Mouse (Mus musculus) hindbrain, embryonic 11.5 days (tissue): ENCODE results near the gene Atl3. TPM values are rescaled to one million over a fixed set of nuclear protein-coding genes. Genes with fewer than 3 reads are reported as not detected.

Experiments used
- ATAC-seq: fragments of 200-750 bp; cut with Nextera tagmentation; 2 replicates; pipeline ENCODE4 v1.8.0; 2017; ENCODE audit warnings: mild to moderate bottlenecking, moderate TSS enrichment, moderate library complexity; ENCODE audit not compliant: low FRiP score
- DNase-seq: peaks from one replicate; pipeline ENCODE4 v3.0.0-alpha.2; 2015; ENCODE audit warnings: low spot score
- H3K27ac ChIP-seq: fragments of 300-500 bp; sonication (generic); 2 replicates; pipeline ENCODE4 v1.5.1; 2014; ENCODE audit warnings: mild to moderate bottlenecking, low read depth, low read length
- H3K27me3 ChIP-seq: fragments of 300-500 bp; sonication (generic); 2 replicates; pipeline ENCODE4 v1.6.1; 2014; ENCODE audit warnings: mild to moderate bottlenecking, low read length, moderate library complexity, mixed read lengths; ENCODE audit not compliant: control insufficient read depth, insufficient read depth
- H3K36me3 ChIP-seq: fragments of 300-500 bp; sonication (generic); 2 replicates; pipeline ENCODE4 v1.6.1; 2014; ENCODE audit warnings: mild to moderate bottlenecking, low read length, moderate library complexity, mixed read lengths; ENCODE audit not compliant: control insufficient read depth, insufficient read depth
- H3K4me1 ChIP-seq: fragments of 300-500 bp; sonication (generic); replicated peaks from 2 replicates; pipeline ENCODE4 v1.6.1; 2014; ENCODE audit warnings: low read length, mixed read lengths; ENCODE audit not compliant: control insufficient read depth, insufficient read depth
- H3K4me2 ChIP-seq: fragments of 300-500 bp; sonication (generic); replicated peaks from 2 replicates; pipeline ENCODE4 v1.6.1; 2014; ENCODE audit warnings: mild to moderate bottlenecking, low read depth, low read length
- H3K4me3 ChIP-seq: fragments of 300-500 bp; sonication (generic); 2 replicates; pipeline ENCODE4 v1.5.1; 2014; ENCODE audit warnings: low read depth, low read length
- H3K9ac ChIP-seq: fragments of 300-500 bp; sonication (generic); 2 replicates; pipeline ENCODE4 v1.6.1; 2014; ENCODE audit warnings: low read depth, low read length
- H3K9me3 ChIP-seq: fragments of 300-500 bp; sonication (generic); 2 replicates; pipeline ENCODE4 v1.6.1; 2016; ENCODE audit warnings: low read length; ENCODE audit not compliant: control insufficient read depth
- WGBS: fragments of 180-500 bp; shearing (Covaris S2); extraction: QIAGEN DNeasy Blood & Tissue Kit; methylation state at CpG from one replicate; pipeline ENCODE4 v1.1.7; 2014; 5-methylcytosine and 5-hydroxymethylcytosine counted together
- polyA plus RNA-seq: library from polyadenylated mRNA; unstranded; fragments of >200 nt; fragmentation: Nextera tagmentation; extraction: Ambion mirVana; gene quantifications from 2 replicates; pipeline ENCODE4 v1.2.1, GENCODE M21; 2014

Gene Atl3
- polyA plus RNA-seq, 1 experiment from 2014 or later: 9.4 TPM

DNA sequence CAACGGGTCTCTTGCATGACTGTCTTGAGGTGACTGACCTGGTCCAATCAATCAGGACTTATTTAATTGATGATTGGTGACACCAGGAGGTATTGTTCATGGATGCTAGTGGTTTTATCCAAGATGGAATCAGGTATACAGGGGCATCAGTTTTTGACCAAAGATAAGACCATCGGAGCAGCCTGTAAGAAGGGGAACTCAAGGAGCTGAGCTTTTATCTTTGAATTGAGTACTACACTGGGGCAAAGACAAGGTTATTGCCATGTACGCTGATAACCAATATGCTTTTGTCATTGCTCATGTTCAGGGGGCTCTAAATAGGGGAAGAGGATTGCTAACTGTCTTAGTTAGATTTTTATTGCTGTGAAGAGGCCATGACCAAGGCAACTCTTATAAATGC lies 55.1 kb downstream of the Atl3 start:
- no peak overlapping the region for H3K27ac ChIP-seq
- no peak for DNase-seq
- H3K4me3 ChIP-seq: no peak overlapping the region
- H3K9ac ChIP-seq: no peak overlapping the region
- no peaks in the 10 kb centered on the region for H3K36me3 ChIP-seq
- H3K4me2 ChIP-seq: no peak overlapping the region
- H3K4me1 ChIP-seq: no peaks in the 10 kb centered on the region
- ATAC-seq: no peak
- H3K9me3 ChIP-seq: no peaks in the 10 kb centered on the region
- no peaks in the 10 kb centered on the region for H3K27me3 ChIP-seq
- WGBS: 86% methylated on average over 3 of the region's 3 CpGs

DNA sequence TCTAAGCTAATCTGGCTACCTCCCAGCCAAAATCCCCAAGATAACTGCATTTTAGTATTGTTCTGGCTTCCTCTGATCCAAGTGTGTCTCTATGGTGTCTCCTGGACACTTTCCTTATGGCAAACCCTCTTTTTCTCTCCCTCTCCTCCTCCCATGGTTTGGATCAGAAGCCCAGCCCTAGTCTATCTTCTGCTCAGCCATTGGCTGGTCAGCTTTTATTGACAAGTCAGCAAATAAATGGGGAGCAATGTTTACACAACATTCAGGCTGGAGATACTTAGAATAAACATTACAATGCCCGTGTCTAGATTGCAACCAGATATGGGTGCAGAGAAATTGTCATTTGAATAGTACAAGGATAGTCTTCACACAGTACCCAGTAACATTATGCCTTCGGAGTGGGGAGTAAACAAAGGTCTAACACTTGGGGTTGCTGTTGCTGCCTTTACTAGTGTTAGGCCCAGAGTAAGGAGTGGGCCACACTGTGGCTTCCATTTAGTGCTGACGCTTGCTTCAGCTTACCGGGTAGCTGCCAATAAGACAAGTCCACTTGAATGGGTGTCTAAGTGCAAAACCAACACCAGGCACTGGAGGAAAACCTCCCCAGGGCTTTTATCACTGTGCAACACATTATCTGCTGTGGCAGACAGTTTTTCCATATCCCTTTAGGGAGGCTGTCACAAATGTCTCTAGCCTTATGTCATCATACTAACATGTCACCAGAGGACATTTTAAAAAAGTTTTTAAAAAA lies 57.9 kb downstream of the Atl3 start:
- WGBS: 70% methylated on average over 4 of the region's 4 CpGs
- Histone ChIP-seq H3K9ac (no peak overlapping the region), H3K36me3 (no peaks in the 10 kb centered on the region), H3K4me3 (no peak overlapping the region), H3K27ac (no peak overlapping the region), H3K27me3 (no peaks in the 10 kb centered on the region), H3K4me2 (no peak overlapping the region), H3K4me1 (no peaks in the 10 kb centered on the region), H3K9me3 (no peaks in the 10 kb centered on the region)
- DNase-seq: no peak
- no peak for ATAC-seq

- ATAC-seq: no peak
- no peak for DNase-seq
- Histone ChIP-seq H3K27ac (no peak overlapping the region), H3K4me3 (no peak overlapping the region), H3K36me3 (no peaks in the 10 kb centered on the region), H3K9me3 (no peaks in the 10 kb centered on the region), H3K9ac (no peak overlapping the region), H3K4me1 (no peaks in the 10 kb centered on the region), H3K27me3 (no peaks in the 10 kb centered on the region), H3K4me2 (no peak overlapping the region)
- 93% methylated on average over 2 of the region's 2 CpGs for WGBS
Measured at GRCm38 (mm10) chr19:7552301-7552673, 58.4 kb downstream of the Atl3 start.

- H3K36me3 ChIP-seq: no peaks in the 10 kb centered on the region
- no peak overlapping the region for H3K4me3 ChIP-seq
- H3K27me3 ChIP-seq: peaks cover 3% of the 10 kb centered on the region; the same call in 1 of the 2 replicates
- no peak overlapping the region for H3K9ac ChIP-seq
- H3K4me2 ChIP-seq: no peak overlapping the region
- DNase-seq (no peak), ATAC-seq (no peak)
- no peaks in the 10 kb centered on the region for H3K9me3 ChIP-seq
- peaks cover 3% of the 10 kb centered on the region for H3K4me1 ChIP-seq
- no peak overlapping the region for H3K27ac ChIP-seq
Measured at GRCm38 (mm10) chr19:7553441-7553840, 59.6 kb downstream of the Atl3 start.

DNA sequence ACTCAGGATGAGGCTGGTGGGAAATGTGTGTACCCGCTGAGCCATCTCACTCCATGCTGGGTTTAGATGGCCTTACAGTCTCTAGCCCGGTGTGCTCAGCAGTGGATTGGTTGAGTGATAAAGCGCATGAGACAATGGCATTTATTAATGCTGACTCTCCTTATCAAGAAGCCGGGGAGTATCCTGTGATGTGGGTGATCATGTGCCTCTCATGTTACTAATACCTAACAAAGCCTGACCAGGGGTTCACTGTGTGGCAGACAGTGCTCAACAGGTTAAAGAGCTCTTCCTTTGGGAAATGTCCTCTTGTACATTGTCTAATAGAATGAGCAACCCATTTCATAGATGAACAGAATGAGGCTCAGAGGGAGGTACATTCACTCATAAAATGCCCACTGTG lies 61.0 kb downstream of the Atl3 start:
- no peak overlapping the region for H3K9ac ChIP-seq
- ATAC-seq: no peak
- H3K4me3 ChIP-seq: no peak overlapping the region
- no peak overlapping the region for H3K27ac ChIP-seq
- H3K4me1 ChIP-seq: peaks cover 3% of the 10 kb centered on the region
- no peaks in the 10 kb centered on the region for H3K36me3 ChIP-seq
- H3K4me2 ChIP-seq: no peak overlapping the region
- peaks cover 3% of the 10 kb centered on the region; the same call in 1 of the 2 replicates for H3K27me3 ChIP-seq
- WGBS: 75% methylated on average over 4 of the region's 4 CpGs
- no peak for DNase-seq
- no peaks in the 10 kb centered on the region for H3K9me3 ChIP-seq

GRCm38 (mm10) chr19:7556641-7557040 lies 62.8 kb downstream of the Atl3 start:
- Histone ChIP-seq H3K9ac (no peak overlapping the region), H3K9me3 (no peaks in the 10 kb centered on the region), H3K27me3 (peaks cover 3% of the 10 kb centered on the region; the same call in 1 of the 2 replicates), H3K4me2 (no peak overlapping the region), H3K4me1 (peaks cover 3% of the 10 kb centered on the region), H3K36me3 (no peaks in the 10 kb centered on the region), H3K4me3 (no peak overlapping the region), H3K27ac (no peak overlapping the region)
- DNase-seq (no peak), ATAC-seq (no peak)
- WGBS: 94% methylated on average over 1 of the region's 1 CpGs

DNA sequence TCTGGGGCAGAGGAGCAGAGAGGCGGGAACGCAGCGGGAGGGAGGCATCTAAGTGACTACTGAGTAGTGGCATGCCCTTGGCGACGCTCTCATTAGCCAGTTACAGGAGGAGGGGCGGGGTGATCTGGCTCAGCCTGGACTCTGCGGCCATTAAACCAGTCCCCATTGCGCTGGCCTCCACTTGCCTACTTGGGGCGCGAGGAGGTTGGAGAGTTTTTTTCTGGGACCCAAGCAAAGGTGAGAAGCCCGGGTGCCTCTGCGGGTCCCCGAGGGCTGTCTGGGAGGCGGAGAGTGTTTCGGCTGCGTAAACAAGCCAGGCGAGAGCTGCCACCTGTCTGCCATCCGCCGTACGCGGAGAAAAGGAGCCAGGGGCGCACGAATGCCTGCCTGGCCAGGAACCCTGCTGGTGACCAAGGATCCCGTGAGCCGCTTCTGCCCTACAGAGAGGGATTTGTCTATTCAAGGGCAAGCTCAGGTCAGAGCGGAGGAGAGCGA lies 63.5 kb downstream of the Atl3 start, which contains the start of gene Pla2g16:
TSS of gene Pla2g16 (plus strand) at position 132 of the 495 bp plus-strand sequence.
- H3K4me3 ChIP-seq: peak within 1 kb of the TSS; percentile 25
- peaks cover 3% of the 10 kb centered on the region; the same call in 1 of the 2 replicates for H3K27me3 ChIP-seq
- H3K9me3 ChIP-seq: no peaks in the 10 kb centered on the region
- H3K36me3 ChIP-seq: no peaks in the 10 kb centered on the region
- peak; percentile 73 for ATAC-seq
- no peak within 1 kb of the TSS for H3K27ac ChIP-seq
- WGBS: 0% methylated on average over 27 of the region's 27 CpGs
- peak within 1 kb of the TSS; percentile 71 for H3K4me2 ChIP-seq
- peak; percentile 65 for DNase-seq
- H3K9ac ChIP-seq: no peak within 1 kb of the TSS
- peaks cover 3% of the 10 kb centered on the region for H3K4me1 ChIP-seq

DNA sequence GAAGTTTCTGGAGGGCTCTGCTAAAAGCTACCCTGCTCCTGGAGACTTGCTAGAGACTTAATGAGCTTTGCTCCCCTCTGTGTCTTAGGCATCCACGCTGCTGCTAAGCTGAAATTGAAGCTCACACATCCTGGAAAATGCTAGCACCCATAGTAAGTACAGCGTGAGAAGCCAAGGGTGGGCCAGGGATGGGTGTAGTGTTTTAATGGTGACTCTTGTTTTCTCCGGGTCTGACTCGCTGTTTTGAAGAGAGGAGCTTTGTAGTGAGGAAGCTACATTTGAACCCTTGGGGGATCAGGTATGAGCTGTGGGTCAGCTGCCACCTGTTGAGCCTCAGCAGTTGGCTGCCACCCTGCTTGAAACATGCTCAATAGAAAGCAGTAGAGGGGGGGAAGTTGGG lies 64.0 kb downstream of the Atl3 start:
- DNase-seq (no peak), ATAC-seq (no peak; the same call in 1 of the 2 replicates)
- H3K9ac ChIP-seq: no peak overlapping the region
- no peak overlapping the region for H3K27ac ChIP-seq
- peak overlapping the region; percentile 71 for H3K4me2 ChIP-seq
- peak overlapping the region; percentile 25 for H3K4me3 ChIP-seq
- no peaks in the 10 kb centered on the region for H3K36me3 ChIP-seq
- 10% methylated on average over 4 of the region's 4 CpGs for WGBS
- H3K4me1 ChIP-seq: peaks cover 3% of the 10 kb centered on the region
- H3K9me3 ChIP-seq: no peaks in the 10 kb centered on the region
- peaks cover 3% of the 10 kb centered on the region; the same call in 1 of the 2 replicates for H3K27me3 ChIP-seq

GRCm38 (mm10) chr19:7558675-7559074 lies 64.8 kb downstream of the Atl3 start:
- no peak for DNase-seq
- H3K4me2 ChIP-seq: no peak overlapping the region
- no peak overlapping the region for H3K4me3 ChIP-seq
- no peak for ATAC-seq
- H3K27me3 ChIP-seq: peaks cover 3% of the 10 kb centered on the region; the same call in 1 of the 2 replicates
- H3K36me3 ChIP-seq: no peaks in the 10 kb centered on the region
- H3K9ac ChIP-seq: no peak overlapping the region
- H3K9me3 ChIP-seq: no peaks in the 10 kb centered on the region
- peaks cover 3% of the 10 kb centered on the region for H3K4me1 ChIP-seq
- no peak overlapping the region for H3K27ac ChIP-seq
- WGBS: 83% methylated on average over 4 of the region's 4 CpGs
